Mouse (Mus musculus): ENCODE measurements around the gene Gstt2.

GRCm38 (mm10) chr10:75785442-75785841 lies 51.8 kb downstream of the Gstt2 start:
- TF ChIP-seq POLR2A (IDR thresholded peaks at IDR 0.05; ENCODE audit: insufficient read length, low read depth), result no peak
- TF ChIP-seq REST (IDR thresholded peaks at IDR 0.05; ENCODE audit: insufficient read depth, insufficient read length), result no peak
